Mouse (Mus musculus) 416B (cell line): ENCODE measurements at regions not wholly inside any gene's neighbourhood (a gene's known extent, or its start where the extent isn't known, plus 50 kb on each side); places are given as distances from the start of the nearest gene placed in this dataset.

Source experiments
- DNase-seq: peaks from one replicate; pipeline ENCODE4 v3.0.0; 2011; ENCODE audit warnings: low read depth

GRCm38 (mm10) chr13:6255728-6256496 is 292.0 kb upstream of the Pitrm1 start:
- DNase-seq = peak; percentile 53

GRCm38 (mm10) chr13:6258456-6258855 is 289.5 kb upstream of the Pitrm1 start:
- no peak for DNase-seq

- no peak for DNase-seq
These were observed 287.6 kb upstream of the Pitrm1 start for GRCm38 (mm10) chr13:6260321-6260865.

- no peak for DNase-seq
These were observed 286.5 kb upstream of the Pitrm1 start for GRCm38 (mm10) chr13:6261458-6261857.

- DNase-seq = no peak
These were observed 277.4 kb upstream of the Pitrm1 start for GRCm38 (mm10) chr13:6270546-6270945.

- peak; percentile 72 for DNase-seq
These were observed 275.0 kb upstream of the Pitrm1 start for GRCm38 (mm10) chr13:6272932-6273331.

- DNase-seq = no peak
These were observed 267.9 kb upstream of the Pitrm1 start for GRCm38 (mm10) chr13:6280073-6280472.

- DNase-seq = no peak
These were observed 259.8 kb upstream of the Pitrm1 start for GRCm38 (mm10) chr13:6288109-6288508.

- peak; percentile 60 for DNase-seq
These were observed 255.9 kb upstream of the Pitrm1 start for GRCm38 (mm10) chr13:6292098-6292497.

- DNase-seq = no peak
These were observed 242.2 kb upstream of the Pitrm1 start for GRCm38 (mm10) chr13:6305718-6306117.

GRCm38 (mm10) chr13:6306616-6306988 is 241.3 kb upstream of the Pitrm1 start:
- no peak for DNase-seq

- DNase-seq = no peak
These were observed 240.7 kb upstream of the Pitrm1 start for GRCm38 (mm10) chr13:6306989-6307917.

- peak; percentile 21 for DNase-seq
These were observed 231.7 kb upstream of the Pitrm1 start for GRCm38 (mm10) chr13:6316201-6316600.

- DNase-seq = no peak
These were observed 224.0 kb upstream of the Pitrm1 start for GRCm38 (mm10) chr13:6323948-6324347.

- no peak for DNase-seq
These were observed 217.5 kb upstream of the Pitrm1 start for GRCm38 (mm10) chr13:6330320-6330950.

- no peak for DNase-seq
These were observed 207.8 kb upstream of the Pitrm1 start for GRCm38 (mm10) chr13:6340157-6340556.

- DNase-seq = no peak
These were observed 206.7 kb upstream of the Pitrm1 start for GRCm38 (mm10) chr13:6341102-6341737.

GRCm38 (mm10) chr13:6365169-6365568 is 182.8 kb upstream of the Pitrm1 start:
- DNase-seq = no peak

GRCm38 (mm10) chr13:6367661-6368060 is 180.3 kb upstream of the Pitrm1 start:
- DNase-seq = no peak

- no peak for DNase-seq
These were observed 173.3 kb upstream of the Pitrm1 start for GRCm38 (mm10) chr13:6374570-6375173.

GRCm38 (mm10) chr13:6377919-6378318 is 170.0 kb upstream of the Pitrm1 start:
- peak; percentile 49 for DNase-seq
